Mouse (Mus musculus) spleen, adult 10 weeks (tissue): ENCODE results near the gene Fcer1a. TPM values are rescaled to one million over a fixed set of nuclear protein-coding genes. Genes with fewer than 3 reads are reported as not detected.

Source experiments
- polyA plus RNA-seq: library from polyadenylated mRNA; stranded (reverse); fragments of 350-450 nt; fragmentation: Illumina TruSeq; extraction: RNeasy Lipid Tissue Mini Kit (QIAGEN cat#74804); gene quantifications from one replicate; pipeline ENCODE4 v1.2.3, GENCODE M21; 2015; ENCODE audit warnings: low replicate concordance; ENCODE audit not compliant: insufficient read depth

Gene Fcer1a
- 1.0 TPM for polyA plus RNA-seq

DNA sequence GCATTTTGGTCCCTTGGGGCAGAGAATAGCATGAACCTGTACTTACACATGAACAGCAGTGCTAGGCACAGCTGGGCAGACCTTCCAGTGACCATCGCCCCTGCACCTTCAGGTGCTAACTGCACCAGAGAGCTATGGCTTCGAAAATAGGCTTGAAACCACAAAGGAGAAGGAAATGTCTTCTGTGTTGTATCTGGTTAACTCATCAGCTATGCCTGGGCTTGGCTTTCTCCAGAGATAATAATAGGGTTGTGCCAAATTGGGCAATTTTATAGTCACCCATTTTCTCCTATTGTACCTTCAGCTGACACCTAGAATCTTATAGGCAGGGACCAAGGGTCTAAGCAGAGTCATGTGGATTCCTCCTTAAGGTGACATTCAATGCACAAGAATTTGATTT lies at the start of gene Fcer1a:
Gene Fcer1a, minus strand, starts transcription at position 134 of the 400 bp plus-strand sequence.

GRCm38 (mm10) chr1:173265701-173266100 lies 38.7 kb upstream of the Fcer1a start, which contains the start of gene Olfr418:
Gene Olfr418, plus strand, starts transcription at chr1:173266001.

DNA sequence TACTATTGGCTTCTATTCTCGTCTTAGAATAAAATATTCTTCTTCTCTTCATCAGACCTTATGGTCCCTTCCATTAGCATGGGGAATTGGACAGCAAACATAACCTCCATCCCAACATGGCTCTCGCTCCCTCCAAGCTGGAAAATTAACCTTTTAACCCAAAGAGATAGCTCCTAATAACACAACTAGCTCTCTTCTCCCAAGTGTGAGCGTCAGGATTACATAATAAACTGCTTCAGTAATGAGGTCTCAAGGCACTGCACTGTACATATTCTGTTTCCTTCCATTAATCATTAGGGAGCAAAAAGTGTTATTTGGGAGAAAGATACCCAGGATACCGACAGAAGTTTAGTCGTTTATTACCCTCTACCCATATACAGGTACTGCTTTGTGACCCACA lies 14.9 kb downstream of the Fcer1a start, which contains the start of gene Olfr1404:
Gene Olfr1404, plus strand, starts transcription at position 301 of the 400 bp plus-strand sequence.

GRCm38 (mm10) chr1:173197508-173197907 lies 29.5 kb downstream of the Fcer1a start, which contains the start of gene Olfr218:
Gene Olfr218, plus strand, starts transcription at chr1:173197808.

DNA sequence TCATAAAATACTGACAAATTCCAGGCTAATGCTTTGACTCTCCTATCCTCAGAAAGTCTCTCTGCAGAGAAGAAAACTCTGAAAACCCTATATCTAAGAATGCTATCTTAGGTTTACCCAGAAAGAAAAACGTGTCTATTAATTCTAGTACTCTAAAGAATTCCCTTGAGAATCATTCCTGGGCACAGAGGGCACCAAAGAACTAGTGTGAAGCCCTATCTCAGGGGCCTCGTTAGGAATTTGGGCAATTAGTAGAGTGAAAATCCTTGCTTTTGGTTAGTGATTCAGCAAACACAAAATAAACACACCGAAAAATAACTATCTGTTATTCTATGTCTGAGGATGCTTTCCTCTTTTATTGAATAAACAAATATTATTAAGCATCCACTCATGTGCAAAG lies 36.5 kb downstream of the Fcer1a start, which contains the start of gene Olfr1406:
Gene Olfr1406, minus strand, starts transcription at position 101 of the 400 bp plus-strand sequence.

Other genes with a start within 250 kb of the Fcer1a start
- gene Olfr1408, start 89.8 kb downstream of the Fcer1a start, polyA plus RNA-seq = not detected
- not detected for gene Olfr1406, start 36.6 kb downstream of the Fcer1a start, polyA plus RNA-seq
- not detected for gene Olfr218, start 29.4 kb downstream of the Fcer1a start, polyA plus RNA-seq
- not detected for gene Olfr1404, start 14.8 kb downstream of the Fcer1a start, polyA plus RNA-seq
- gene Olfr418, start 38.8 kb upstream of the Fcer1a start, polyA plus RNA-seq = not detected
- not detected for gene Mptx2, start 50.6 kb upstream of the Fcer1a start, polyA plus RNA-seq
- 4.5 TPM for gene Ackr1, start 106.5 kb upstream of the Fcer1a start, polyA plus RNA-seq
- 144 TPM for gene Aim2, start 123.7 kb upstream of the Fcer1a start, polyA plus RNA-seq
- 9.4 TPM for gene Cadm3, start 140.5 kb upstream of the Fcer1a start, polyA plus RNA-seq